Mouse (Mus musculus) forelimb bud, embryonic 11.5 days (tissue): ENCODE data around the gene Kpna1.
"Not testable (repeated sequence)": the region's sequence is repeated elsewhere in the genome, so short reads cannot be mapped to it uniquely, and the experiment has no call there.

Source experiments
- DNase-seq: peaks from one replicate; pipeline ENCODE4 v3.0.0-alpha.2; 2012; ENCODE audit warnings: low read depth, low spot score

Kpna1 gene

GRCm38 (mm10) chr16:35987930-35988329 lies 9.4 kb downstream of the Kpna1 start:
- no peak for DNase-seq

- DNase-seq = no peak
Measured at GRCm38 (mm10) chr16:35992391-35992790, 13.8 kb downstream of the Kpna1 start.

GRCm38 (mm10) chr16:35993316-35993715 lies 14.8 kb downstream of the Kpna1 start:
- DNase-seq = no peak

GRCm38 (mm10) chr16:35998852-35999251 lies 20.3 kb downstream of the Kpna1 start:
- not testable (repeated sequence) for DNase-seq

- no peak for DNase-seq
Measured at GRCm38 (mm10) chr16:36008396-36008795, 29.8 kb downstream of the Kpna1 start.

- DNase-seq = no peak
Measured at GRCm38 (mm10) chr16:36016335-36016734, 37.8 kb downstream of the Kpna1 start.

- DNase-seq = not testable (repeated sequence)
Measured at GRCm38 (mm10) chr16:36028120-36028519, 49.6 kb downstream of the Kpna1 start.

- peak; percentile 98 for DNase-seq
Measured at GRCm38 (mm10) chr16:36040640-36041624, 62.4 kb downstream of the Kpna1 start, which contains the start of gene Wdr5b. Gene Wdr5b, plus strand, starts transcription at chr16:36041190.

- DNase-seq = no peak
Measured at GRCm38 (mm10) chr16:36041625-36042020, 63.1 kb downstream of the Kpna1 start.

GRCm38 (mm10) chr16:36043073-36043472 lies 64.5 kb downstream of the Kpna1 start:
- no peak for DNase-seq

GRCm38 (mm10) chr16:36043964-36044363 lies 65.4 kb downstream of the Kpna1 start:
- no peak for DNase-seq

- no peak for DNase-seq
Measured at GRCm38 (mm10) chr16:36047538-36047937, 69.0 kb downstream of the Kpna1 start.

GRCm38 (mm10) chr16:36051491-36051890 lies 72.9 kb downstream of the Kpna1 start:
- no peak for DNase-seq

- DNase-seq = no peak
Measured at GRCm38 (mm10) chr16:36053524-36054275, 75.2 kb downstream of the Kpna1 start.

- no peak for DNase-seq
Measured at GRCm38 (mm10) chr16:36054920-36055319, 76.4 kb downstream of the Kpna1 start.

GRCm38 (mm10) chr16:36056416-36056815 lies 77.9 kb downstream of the Kpna1 start:
- DNase-seq = no peak

GRCm38 (mm10) chr16:36057933-36058475 lies 79.5 kb downstream of the Kpna1 start:
- no peak for DNase-seq

GRCm38 (mm10) chr16:36062534-36062933 lies 84.0 kb downstream of the Kpna1 start:
- not testable (repeated sequence) for DNase-seq

GRCm38 (mm10) chr16:36063315-36063714 lies 84.8 kb downstream of the Kpna1 start:
- DNase-seq = no peak

- no peak for DNase-seq
Measured at GRCm38 (mm10) chr16:36064904-36065303, 86.4 kb downstream of the Kpna1 start.

- DNase-seq = no peak
Measured at GRCm38 (mm10) chr16:36067694-36068093, 89.1 kb downstream of the Kpna1 start.

GRCm38 (mm10) chr16:36068356-36068755 lies 89.8 kb downstream of the Kpna1 start:
- DNase-seq = no peak
